Mouse (Mus musculus): ENCODE data around the gene U2af1l4.

The U2af1l4 gene

DNA sequence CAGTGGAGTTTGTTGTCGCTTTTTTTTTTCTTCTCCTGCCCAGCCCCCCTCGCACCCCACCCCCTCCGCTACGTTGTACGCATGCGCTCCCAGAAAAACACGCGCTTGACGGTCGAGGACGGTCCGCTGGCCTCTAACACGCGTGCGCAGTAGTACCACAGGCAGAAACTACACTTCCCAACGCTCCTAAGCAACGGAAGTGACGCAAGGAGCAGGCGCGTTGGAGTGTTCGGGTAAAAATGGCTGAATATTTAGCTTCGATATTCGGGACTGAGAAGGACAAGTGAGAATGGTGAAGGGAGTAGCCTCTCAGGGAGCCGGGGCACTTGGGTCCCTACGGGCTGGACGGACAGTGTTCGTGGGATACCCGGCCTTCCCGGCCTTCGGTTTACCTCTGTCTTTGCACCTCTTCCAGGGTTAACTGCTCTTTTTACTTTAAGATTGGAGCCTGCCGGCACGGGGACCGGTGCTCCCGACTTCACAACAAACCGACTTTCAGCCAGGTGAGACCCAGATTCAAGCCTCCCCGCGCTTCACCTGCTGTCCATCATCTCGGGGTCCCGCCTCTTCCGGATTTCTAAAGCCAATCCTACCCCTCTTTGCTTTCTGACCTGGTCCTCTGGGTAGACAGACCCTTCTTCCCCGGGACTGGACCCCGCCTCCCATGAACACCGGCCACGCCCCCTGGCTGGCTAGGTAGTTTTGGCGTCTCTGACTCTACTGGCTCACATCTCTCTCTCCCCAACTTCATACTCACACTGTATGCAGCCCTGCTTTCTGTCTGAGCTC is at the start of gene U2af1l4, which contains the start of the genes Gm49396 and Psenen:
Gene U2af1l4 (plus strand): TSS at position 185 of the 789 bp plus-strand sequence.
Gene Gm49396 (plus strand): TSS at position 228 of the 789 bp plus-strand sequence.
Gene Psenen (minus strand): TSS at position 511 of the 789 bp plus-strand sequence.
- peak; percentile 87 for DNase-seq (ENCODE audit: low read depth, low spot score)

DNA sequence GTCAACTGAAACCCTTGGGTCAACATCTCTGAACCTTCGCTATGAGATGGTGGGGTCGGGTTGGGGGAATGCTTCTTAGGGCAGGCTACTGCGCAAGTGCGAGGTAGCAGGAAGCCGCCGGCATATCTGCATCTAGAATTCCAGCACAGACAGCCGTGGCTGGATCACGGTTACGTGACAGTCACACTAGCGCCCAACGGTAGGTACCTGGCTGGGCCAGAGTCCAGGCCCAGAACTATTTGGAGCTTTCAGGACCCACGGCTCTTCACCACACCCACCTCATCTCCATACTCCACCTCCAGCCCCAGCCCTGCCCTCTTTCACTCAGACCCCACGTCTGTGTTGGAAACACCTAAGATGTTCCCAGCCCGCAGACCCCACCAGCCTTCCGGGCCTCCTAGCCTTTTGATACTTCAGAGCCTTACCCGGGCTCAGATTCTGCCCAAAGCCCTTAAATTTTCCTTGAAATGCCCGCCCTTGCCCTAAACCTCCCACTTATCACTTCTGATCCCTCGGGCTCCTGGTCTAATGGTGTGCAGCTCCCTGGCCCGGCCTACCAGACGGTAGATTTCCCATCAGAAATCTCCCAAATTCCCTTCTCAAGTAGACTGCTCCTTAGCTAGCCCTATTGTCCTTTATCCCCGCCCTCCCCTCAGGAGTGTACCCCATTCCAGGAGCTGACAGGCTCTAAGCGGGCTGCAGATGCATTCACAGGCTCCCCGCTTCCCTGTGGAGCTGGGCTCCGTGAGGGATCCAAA is 47.9 kb upstream of the U2af1l4 start:
- DNase-seq (ENCODE audit: low read depth, low spot score) = no peak

DNA sequence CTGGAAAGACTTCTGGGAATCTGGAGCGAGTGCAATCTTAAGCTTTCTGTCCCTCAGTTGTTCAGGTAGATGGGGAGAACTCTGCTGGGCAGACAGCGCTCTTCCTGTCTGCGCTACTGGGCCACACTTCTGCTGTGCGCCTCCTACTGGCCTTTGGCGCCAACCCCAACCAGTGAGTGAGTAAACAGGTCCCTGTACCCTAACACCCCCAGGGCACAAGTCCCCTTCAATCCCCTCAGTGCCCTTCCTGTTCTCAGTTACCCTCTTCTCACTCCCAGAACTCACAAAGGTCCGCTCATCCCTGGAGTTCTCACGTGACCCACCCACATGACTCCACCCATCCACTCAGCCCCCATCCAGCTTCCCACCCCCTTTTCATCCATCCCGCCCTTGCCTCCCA is 44.8 kb upstream of the U2af1l4 start:
- DNase-seq (ENCODE audit: low read depth, low spot score) = no peak

DNA sequence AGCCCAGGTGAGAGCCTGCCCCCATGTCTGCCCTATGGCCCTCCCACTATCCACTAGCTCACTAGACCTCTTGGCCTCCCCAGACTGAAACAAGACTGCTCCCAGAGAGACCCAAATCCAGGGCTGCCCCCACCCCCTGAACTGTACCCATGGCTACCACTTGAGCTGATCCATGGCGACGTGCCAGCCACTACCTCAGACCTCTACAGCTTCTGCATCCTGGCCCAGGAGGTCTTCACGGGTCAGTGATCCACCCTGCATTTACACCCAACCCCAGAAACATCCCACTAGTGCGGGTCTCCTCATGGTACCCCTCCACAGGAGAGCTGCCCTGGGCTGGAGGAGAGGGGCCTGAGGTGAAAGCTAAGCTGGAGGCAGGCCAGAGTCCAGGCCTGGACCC is 42.7 kb upstream of the U2af1l4 start:
- DNase-seq (ENCODE audit: low read depth, low spot score) = no peak

DNA sequence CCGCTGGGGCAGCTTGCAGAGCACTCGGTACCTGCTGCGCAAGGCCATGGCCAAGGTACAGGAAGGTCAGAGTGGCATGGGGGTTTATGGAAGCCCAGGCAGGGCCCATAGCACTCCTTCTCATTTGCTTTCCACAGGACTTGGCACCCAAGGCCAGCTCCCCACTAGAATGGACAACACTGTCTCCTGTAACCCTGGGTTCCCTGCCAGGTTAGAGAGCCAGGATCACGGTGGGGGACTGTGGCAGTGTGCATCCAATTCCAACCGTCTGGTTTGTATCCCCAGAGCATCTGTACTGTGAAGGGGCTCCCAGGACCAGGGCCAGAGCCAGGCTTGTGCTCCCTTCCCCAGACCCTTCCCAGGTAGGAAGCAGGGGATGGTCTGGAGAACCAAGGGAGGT is 42.2 kb upstream of the U2af1l4 start:
- no peak for DNase-seq (ENCODE audit: low read depth, low spot score)

DNA sequence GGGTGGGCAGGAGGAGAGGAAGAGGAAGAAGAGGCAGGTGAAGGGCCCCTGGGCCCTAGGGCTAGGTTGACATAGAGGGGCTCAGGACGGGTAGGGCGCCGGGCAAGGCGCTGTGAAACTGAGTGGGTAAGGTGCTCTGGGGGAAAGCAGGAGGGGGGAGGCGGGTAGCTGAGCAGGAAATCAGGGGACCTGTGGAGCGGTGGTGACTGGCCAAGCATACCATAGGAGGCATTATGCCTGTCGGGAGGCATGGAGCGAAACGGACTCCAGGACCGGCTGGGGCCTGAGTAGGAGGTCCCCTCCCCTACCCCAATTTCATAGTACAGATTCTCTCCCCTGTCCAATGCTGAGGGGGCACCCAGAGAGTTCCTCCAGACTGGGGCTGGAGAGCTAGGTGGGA is 40.2 kb upstream of the U2af1l4 start:
- no peak for DNase-seq (ENCODE audit: low read depth, low spot score)

DNA sequence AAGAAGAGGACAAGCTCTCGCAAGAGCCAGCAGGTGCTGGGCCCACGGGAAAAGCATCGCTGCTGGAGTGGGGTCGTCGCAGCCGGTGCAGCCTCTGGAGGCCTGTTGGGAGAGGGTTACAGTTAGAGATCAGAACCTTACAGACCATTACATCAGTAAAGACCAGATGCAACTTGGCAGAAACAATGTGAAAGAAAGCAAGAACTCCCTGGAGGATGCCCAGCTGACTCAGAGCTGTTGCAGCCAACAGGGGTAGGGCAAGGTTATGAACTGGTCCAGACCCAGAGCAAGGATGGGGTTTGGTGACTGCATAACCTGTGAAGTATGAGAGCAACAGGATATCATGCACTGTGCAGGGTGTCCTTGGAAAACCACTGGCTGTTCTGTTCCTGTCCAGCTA is 38.6 kb upstream of the U2af1l4 start:
- no peak for DNase-seq (ENCODE audit: low read depth, low spot score)

DNA sequence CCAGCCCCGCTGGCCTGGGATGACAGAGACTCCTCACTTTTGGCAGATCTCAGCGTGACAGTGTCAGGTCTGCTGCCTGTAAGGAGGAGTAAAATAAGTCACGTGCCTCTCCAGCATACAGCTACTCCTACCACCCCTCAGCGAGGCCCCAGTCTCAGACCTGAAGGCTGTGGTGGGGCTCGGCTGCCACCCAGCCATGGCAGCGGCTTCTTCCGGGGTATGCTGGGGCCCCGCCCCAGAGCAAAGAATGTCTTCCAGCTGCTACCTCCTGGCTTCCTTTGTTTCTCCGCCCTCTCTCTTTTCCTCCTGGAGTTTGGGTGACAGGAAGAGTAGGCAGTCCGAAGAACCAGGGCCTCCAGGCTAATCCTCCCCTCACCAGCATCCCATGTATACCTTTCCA is 37.1 kb upstream of the U2af1l4 start:
- no peak for DNase-seq (ENCODE audit: low read depth, low spot score)

DNA sequence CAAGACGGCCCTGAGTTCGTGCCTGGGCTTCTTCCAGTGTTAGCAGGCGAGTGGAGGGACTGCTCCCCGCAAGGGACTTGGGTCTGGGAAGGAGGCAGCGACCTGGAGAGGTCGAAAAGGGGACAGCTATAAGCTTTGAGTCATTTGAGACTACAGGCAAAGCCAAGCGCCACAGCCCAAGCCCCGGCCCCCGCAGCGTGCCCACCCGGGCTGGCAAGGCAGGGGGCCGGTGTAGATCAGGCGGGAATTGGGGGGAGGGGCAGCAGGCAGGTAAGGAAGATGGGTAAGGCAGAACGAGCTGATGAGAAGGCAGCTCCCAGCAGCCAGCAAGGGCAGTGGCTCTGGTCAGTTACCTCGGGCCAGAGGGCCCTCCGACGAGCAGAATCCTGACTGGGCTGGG is 36.7 kb upstream of the U2af1l4 start:
- DNase-seq (ENCODE audit: low read depth, low spot score) = no peak

DNA sequence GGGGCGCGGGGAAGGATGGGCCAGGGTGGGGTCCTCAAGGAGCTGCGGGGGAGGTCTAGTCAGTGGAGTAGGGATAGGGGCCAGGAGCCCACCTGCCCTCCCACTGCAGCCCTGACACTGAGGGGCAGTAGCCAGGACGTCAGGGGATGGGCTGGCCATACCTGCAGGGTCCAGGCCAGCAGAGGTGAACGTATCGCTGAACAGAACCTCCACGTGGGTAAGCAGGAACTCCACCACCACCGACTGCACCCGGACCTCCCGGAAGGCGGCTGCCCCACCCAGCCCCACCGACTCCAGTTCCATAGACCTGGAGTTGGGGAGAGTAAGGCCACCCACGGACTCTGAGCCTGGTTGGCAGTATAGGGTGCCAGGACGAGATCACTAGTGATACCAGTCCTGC is 36.1 kb upstream of the U2af1l4 start:
- DNase-seq (ENCODE audit: low read depth, low spot score) = no peak

DNA sequence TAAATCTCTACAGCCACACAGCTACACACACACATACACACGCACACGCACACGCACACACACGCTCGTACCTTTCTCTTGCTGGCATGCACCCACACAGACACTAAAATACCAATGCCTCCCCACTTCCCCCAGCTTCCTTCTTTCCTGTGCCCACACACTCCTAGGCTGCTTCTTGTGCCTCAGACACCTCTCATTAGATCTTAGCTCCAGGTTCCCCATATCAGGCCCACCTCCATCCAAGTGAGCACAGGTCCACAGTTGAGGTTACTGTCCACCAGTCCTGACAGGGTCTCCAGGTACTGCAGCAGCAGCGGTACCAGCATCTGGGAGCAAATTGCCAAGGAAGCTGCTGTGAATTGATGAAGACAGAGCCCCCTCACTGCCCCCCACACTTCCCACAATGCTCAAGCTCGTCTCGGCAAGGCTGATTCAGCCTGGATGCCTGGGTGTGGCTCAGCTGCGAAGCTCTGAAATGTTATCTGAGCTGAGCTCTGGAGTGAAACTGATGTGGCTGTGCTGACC is 31.7 kb upstream of the U2af1l4 start:
- no peak for DNase-seq (ENCODE audit: low read depth, low spot score)

DNA sequence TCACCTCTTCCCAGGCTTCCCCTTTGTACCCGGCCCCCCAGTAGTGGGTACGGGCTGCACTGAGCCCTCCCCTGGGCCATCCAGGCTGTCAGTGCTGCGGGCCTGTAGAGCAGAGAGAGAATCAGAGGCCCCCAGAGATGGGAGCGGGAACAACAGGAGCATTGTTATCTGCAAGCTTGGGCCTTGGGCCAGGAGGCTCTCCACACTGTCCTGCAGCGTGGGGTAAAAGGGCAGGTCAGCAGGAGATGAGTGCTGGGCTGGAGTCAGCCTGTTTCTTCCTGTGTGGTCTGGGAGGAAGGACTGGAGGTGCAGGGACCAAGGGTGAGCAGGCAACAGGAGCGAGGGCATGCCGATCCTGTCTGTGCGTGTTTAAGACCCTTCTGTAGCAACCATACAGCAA is 30.2 kb upstream of the U2af1l4 start:
- DNase-seq (ENCODE audit: low read depth, low spot score) = no peak

DNA sequence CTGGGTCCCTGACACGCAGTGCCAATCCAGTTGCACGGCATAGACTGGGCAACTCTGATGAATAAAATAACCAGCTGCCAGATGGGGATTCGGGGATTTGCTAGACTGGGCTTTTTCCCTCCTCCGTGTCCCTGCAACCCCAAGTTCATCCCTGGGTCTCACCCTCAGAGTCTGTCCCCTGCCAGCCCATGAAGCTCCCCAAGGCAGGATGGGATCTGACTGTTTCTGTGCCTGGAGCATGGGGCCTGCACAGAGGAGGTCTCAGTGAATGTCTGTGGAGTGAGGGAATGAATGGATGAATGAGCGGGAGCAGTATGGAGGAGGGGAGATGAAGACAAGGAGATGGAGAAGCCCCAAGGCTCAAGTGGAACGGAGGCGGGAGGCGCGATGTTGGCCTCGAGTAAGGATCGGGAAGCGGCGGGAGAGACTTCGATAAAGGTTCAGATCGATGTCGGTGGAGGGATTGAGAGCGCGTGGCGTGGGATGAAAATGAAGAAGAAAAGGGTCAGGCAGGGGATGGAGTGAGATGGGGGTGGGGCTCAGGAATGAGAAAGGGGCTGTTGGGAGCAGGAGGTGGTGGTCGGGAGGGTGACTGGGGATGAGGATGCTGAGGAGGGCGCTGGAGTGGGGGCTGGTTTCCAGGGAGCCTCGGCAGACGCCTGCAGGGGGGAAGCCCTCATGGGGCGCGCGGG is 29.0 kb upstream of the U2af1l4 start:
- no peak for DNase-seq (ENCODE audit: low read depth, low spot score)

DNA sequence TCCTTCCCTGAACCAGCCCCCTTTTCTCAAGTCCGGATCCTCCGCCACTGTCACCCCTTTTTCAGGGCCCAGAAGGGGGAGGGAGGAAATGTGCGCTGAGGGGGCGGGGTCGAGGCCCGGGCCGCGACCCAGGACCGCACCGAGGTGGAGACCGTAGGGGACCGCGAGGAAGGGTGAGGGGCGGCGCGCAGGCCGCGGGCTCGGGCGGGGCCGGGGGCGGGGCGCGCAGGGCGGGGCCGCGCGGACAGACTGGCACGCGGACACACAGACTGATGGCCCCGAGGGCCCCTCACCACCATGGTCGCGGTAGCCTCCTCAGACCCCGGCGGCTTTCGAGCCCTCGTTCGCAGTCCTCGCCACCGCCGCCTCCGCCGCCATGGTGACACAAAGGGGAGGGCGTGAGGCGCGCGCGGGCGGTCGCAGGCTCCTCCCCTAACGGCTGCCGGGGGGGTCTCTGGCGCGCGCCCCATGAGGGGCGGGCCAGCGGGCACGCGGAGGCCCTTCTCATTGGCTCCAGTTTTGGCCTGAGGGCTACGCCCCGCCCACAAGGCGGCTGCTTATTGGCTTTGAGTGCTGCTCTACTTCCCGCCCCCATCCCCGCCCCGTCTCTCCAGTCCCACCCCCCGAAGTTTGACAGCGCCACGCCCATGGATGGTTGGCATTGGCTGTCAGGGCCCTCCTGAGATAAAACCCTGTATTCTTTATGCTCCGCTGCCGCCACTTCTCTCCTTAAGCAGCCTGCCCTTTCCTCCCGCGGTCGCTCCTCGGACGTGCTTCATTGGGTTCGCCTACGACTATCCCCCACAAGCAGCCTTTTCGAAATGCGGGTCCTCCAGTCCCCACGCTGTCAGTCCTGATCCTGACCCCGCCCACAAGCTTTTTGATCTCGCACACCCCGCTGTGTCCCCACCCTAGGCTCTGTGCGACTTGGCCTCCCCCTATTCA is 28.2 kb upstream of the U2af1l4 start, which contains the start of gene Arhgap33:
Gene Arhgap33 (minus strand): TSS at position 428 of the 945 bp plus-strand sequence.
- peak; percentile 75 for DNase-seq (ENCODE audit: low read depth, low spot score)

DNA sequence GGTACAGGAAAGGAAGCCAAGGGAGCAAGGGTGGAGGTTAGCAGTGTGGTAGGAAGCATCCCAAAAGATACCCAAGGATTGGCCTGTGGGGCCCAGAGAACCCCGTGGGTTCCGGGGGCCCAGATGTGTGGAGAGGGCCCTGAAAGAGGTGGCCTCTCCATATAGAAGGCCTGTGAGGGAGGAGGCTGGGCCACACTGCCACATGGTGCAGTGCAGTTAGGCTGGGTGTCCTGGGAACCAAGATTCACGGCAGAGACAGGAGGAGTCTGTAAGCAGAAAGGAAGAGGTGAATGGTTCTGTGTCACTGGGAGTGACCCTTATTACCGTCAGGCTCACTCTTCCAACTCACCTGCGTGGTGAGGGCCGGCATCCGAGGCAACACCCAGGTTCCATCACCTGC is 22.5 kb upstream of the U2af1l4 start:
- no peak for DNase-seq (ENCODE audit: low read depth, low spot score)

DNA sequence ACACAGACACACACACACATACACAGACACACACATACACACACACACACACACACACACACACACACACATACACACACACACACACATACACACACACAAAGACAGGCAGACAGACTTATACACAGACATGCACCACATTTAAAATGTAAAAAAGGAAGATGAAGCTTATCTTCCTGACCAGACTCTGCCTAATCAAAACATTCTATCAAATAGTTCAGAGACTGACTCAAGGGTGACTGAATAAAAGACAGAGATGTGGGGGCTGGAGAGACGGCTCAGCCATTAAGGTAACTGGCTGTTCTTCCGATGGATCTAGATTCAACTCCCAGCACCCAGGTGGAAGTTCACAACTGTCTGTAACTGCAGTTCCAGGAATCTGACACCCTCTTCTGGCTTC is 18.8 kb upstream of the U2af1l4 start:
- no peak for DNase-seq (ENCODE audit: low read depth, low spot score)

DNA sequence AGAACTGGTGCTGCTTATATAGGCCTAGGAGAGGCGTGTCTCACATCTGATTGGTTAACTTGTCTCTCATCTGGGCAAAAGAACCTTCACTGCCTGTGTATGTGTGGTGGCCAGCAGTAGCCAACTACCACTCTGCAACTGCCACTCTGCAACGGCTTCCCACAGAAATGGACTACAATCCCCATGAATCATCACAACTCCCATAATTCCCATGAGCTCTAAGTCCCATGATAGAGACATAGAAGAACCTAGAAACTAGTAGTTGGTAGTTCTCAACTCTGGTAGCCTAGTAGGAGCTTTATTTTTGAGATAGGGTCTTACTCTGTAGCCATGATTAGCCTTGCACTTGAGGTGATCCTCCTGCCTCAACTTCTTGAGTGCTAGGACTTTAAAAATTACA is 13.2 kb upstream of the U2af1l4 start:
- DNase-seq (ENCODE audit: low read depth, low spot score) = no peak

DNA sequence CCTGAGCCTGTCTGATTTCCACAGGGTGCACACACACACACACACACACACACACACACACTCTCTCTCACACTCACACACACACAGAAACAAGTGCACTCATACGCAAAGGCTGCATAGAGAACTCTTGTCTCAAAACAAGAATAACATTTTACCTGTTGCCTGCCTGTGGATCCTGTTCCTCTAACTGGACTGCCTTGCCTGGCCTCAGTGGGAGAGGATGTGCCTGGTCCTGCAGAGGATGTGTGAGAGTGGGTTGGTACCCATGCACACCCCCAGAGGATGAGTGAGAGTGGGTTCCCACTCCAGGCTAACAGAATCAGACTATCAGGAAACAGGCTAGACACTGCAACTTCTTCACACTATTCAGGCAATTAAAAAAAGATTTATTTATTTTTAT is 12.5 kb upstream of the U2af1l4 start:
- DNase-seq (ENCODE audit: low read depth, low spot score) = no peak

DNA sequence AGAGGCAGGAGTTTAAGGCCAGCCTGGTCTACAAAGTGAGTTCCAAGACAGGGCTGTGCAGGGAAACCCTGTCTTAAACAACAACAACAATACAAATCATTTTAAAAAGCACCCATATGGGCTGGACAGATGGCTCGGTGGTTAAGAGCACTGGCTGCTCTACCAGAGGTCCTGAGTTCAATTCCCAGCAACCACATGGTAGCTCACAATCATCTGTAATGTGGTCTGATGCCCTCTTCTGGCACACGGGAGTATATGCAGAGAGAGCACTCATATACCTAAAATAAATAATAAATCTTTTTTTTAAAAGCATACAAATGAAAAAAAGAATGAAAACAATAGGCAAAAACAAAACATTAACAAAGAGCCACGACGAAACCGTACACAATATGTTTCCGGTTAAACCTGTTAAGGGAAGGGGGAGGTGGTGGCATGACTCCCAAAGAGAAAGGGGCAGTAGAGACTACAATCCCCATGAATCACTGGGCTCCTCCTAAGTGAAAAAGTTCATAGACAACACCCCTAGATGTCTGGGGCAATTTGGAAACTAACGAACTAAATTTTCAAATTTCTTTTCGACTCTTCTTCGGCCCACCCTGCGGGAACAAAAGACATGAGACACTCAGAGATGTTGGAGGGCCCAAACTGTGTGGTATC is 11.5 kb upstream of the U2af1l4 start:
- no peak for DNase-seq (ENCODE audit: low read depth, low spot score)
